Mouse (Mus musculus): ENCODE measurements around the gene Nbea. TPM values are rescaled to one million over a fixed set of nuclear protein-coding genes. Genes with fewer than 3 reads are reported as not detected.

Gene Nbea
- total RNA-seq, 2 experiments from 2014 or later = 221 to 230 TPM

DNA sequence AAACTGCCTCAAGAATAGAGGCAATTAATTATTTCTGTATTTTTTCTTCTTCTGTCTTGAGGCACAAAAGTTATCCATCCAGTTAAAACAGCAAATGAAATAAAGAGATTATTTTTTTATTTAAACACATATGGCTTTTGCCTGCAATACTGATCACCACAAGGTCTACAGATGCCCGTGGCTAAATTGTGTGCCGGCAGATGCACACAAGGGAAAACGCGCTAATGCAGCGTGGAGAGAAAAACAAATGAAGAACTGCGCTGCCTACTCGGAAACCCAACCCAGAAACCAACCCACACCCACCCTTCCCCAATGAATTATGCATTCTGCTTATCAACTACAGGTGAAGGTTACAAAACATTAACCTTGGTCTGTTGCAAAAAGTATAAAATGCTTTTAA, 408.3 kb downstream of the Nbea start:
- Histone ChIP-seq H3K27ac (no peak overlapping the region), H3K4me3 (no peak overlapping the region)
- no peak for TF ChIP-seq CTCF (conservative IDR thresholded peaks at IDR 0.05)
- no peak for DNase-seq (ENCODE audit: low spot score in 2 of 2)

DNA sequence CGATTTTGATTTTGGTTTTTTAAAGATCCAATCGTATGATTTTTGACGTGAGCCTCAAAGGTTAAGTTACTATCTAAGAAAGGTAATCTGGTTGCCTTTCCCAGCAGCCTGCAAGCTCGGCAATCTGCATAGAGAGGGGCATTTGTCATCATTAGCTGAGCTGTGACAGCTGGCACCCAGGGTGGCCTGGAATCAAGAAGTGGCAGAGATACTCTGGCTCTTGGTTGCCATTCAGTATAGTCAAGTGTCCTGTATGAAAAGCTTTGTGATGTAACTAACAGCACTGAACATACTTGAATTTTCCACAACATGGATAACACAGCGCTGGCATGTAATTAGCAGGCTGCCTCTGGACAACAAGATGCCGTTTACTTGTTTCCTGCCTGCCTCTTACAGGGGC, 409.3 kb downstream of the Nbea start:
- H3K27ac ChIP-seq = peak overlapping the region; percentile 28; the same call in 1 of the 2 replicates

DNA sequence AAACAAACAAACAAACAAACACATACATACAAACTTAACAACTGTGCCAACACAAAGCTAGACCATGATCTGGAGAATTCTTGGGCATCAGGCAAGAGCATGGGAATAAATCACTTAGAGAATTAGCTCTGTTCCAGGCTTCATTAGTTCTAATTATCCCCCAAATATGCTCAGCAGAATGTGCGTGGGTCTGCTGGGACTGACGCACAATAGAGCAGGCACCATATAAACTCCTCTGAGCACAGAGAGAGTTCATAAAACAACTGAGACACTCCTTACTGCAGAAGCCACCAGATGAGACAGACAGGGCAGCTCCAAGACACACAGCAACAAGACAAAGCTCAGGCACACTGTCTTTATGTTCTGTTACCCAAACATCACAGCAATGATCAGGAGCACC, 414.2 kb downstream of the Nbea start:
- DNase-seq (ENCODE audit: low spot score in 2 of 2) = peak; percentile 51 to 74
- Histone ChIP-seq H3K4me3 (no peak overlapping the region), H3K27ac (no peak overlapping the region)
- TF ChIP-seq CTCF (conservative IDR thresholded peaks at IDR 0.05) = no peak

More for the DNA sequence above, 409.3 kb downstream of the Nbea start:
- no peak for TF ChIP-seq CTCF (conservative IDR thresholded peaks at IDR 0.05)
- H3K4me3 ChIP-seq = no peak overlapping the region
- DNase-seq (ENCODE audit: low spot score in 2 of 2) = no peak

DNA sequence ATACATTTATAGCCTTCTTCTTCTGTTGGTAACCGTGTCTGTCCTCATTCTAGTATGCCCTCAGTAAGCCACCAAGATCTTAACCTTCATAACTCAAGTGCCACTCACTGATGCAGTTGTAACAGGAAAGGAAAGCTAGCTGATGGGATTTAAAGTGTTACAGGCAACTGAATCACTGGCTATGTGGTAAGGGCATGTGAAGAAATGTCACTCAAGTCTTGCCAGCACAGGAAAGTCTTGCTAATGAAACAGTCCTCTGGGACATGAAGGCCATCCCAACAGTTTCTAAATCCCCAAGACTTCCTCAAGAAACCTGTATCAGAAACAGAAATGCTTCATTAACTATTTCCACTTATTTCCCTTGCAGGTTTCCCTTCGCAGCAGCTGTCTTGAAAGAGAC, 414.8 kb downstream of the Nbea start:
- Histone ChIP-seq H3K4me3 (no peak overlapping the region), H3K27ac (no peak overlapping the region)
- no peak for TF ChIP-seq CTCF (conservative IDR thresholded peaks at IDR 0.05)
- no peak for DNase-seq (ENCODE audit: low spot score in 2 of 2)

DNA sequence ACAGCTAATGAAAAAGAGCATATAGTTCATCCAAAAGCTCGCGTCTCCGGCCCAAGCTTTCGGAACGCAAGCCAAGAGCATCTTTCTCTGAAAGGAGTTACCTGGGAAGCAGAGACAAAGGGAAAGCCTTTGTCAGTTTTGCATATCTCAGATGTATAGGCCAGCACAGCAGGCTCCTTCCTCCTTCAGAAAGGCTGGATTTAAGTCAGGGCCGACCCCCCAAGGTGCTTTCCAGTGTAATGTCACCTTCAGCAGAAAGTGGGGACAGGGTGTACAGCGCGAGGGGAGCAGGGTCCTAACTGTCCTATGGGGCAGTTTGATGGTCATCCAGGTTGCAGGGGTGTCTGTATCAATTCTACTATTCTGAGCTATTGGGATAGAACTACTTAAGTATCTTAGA, 419.9 kb downstream of the Nbea start:
- DNase-seq (ENCODE audit: low spot score in 2 of 2) = no peak
- TF ChIP-seq CTCF (conservative IDR thresholded peaks at IDR 0.05) = no peak
- no peak overlapping the region for H3K27ac ChIP-seq

DNA sequence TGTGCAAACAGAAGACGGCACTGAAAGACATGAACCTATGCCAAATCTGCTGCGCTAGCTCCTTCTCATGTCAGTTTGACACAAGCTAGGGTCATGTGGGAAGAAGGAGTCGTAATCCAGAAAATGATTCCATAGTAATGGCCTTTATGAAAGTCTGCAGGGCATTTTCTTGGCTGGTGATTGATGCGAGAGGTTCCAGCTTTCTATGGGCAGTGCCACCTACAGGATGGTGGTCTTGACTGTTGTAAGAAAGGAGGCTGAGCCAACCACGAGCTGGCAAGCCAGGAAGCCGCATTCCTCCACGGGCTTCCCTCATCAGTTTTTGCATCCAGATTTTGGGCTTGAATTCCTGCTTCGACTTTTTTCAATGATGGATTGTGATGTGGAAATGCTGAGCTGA, 425.2 kb downstream of the Nbea start:
- no peak overlapping the region for H3K4me3 ChIP-seq
- peak; percentile 54 for TF ChIP-seq CTCF (conservative IDR thresholded peaks at IDR 0.05)
- peak overlapping the region; percentile 28; the same call in 1 of the 2 replicates for H3K27ac ChIP-seq
- no peak for DNase-seq (ENCODE audit: low spot score in 2 of 2)

More for the DNA sequence above, 419.9 kb downstream of the Nbea start:
- no peak overlapping the region for H3K4me3 ChIP-seq

DNA sequence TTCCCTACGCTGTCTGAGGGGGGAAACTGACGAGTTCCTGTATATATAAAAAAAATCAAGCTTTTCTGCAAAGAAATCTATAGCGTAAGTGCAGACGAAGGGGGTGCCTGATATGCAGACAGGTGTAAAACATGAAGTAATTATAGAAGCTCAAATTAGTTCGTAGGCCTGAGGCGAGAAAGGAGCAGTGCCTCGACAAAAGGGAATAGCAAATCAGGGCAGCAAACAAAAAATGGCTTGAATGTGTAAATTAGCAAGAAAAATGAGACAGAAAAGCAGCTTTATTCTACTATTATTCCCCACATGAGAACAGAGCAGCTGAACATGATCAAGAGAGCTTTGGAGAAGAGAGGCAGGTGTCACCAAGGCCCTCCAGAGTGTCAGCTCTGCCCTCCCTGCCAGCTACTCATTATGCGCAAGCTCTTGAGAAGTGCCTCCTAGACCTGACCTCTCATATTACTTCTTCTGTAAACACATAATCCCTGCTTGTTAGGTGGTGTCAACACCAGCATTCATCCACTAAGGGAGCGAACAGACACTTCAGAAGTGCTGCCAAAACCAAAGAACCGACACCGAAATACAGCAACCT, 426.8 kb downstream of the Nbea start:
- no peak for DNase-seq (ENCODE audit: low spot score in 2 of 2)
- Histone ChIP-seq H3K27ac (peak overlapping the region; percentile 64), H3K4me3 (no peak overlapping the region)
- no peak for TF ChIP-seq CTCF (conservative IDR thresholded peaks at IDR 0.05)

DNA sequence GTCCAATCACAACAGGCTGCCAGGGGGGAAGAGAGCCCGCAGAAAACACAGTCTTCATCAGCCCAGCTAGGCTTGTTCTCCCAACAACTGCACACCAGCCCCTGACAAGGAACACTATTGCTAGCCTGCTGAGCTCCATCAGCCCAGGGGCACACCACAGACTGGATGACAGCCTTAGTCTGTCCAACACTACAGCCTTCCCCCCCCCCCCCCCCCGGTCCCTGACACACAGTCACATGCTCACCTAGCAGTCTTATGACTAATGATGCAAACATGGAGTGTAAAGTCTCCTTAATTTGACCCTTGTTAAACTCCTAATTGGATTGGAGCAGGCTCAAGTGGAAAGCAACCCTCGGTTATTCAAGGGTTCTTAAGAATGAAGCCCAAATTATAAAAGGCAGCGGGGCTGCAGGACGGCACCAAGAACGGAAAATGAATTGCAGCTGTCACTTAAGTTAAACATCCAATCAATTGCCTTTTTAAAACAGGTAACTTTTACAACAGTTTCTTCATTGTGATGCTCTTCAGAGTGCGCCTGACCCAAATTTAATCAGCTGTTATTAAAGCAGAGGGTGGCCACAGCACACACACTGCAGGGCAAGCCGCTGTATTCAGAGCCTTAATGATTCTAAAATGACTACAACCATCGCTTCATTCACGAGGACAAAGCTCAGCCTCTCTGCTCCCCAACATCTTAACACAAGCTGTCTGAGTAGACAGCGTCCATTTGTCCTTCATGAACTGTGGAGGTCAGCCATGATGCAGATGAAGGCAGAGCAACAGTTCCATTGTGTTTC, 427.5 kb downstream of the Nbea start:
- peak overlapping the region; percentile 64 for H3K27ac ChIP-seq

DNA sequence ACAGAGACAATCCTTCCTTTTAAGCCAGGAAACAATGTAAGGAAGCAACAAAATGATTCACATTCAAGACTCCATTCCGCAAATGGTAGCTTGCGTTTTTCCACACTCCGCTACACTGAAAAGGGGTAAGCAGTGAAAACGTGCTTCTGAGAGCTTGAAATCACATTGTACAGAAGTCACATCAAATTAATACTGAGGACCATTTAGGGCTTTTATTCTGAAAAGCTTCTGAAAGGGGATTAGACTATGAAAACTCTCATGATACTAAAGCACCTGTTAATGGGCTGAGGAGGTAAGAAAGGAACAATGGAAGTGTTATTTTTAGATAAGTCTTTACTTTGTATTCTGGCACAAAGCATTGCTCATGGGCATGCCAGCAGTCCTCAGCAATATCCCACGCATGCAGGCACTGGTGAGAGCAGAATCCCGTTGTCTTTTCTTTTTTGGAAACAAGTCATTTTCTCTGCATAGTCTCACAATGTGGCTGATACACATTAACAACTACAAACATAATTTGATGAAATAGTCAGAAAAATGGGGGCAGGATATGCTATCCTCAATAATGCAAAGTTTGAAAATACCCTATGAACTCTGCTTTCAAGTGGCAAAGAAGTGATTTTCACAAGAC, 428.4 kb downstream of the Nbea start:
- Histone ChIP-seq H3K27ac (peak overlapping the region; percentile 64), H3K4me3 (no peak overlapping the region)
- DNase-seq (ENCODE audit: low spot score in 2 of 2) = peak in 1 of 2 experiments; percentile 46
- no peak for TF ChIP-seq CTCF (conservative IDR thresholded peaks at IDR 0.05)

More for the DNA sequence above, 427.5 kb downstream of the Nbea start:
- no peak for TF ChIP-seq CTCF (conservative IDR thresholded peaks at IDR 0.05)
- no peak overlapping the region for H3K4me3 ChIP-seq
- DNase-seq (ENCODE audit: low spot score in 2 of 2) = no peak

DNA sequence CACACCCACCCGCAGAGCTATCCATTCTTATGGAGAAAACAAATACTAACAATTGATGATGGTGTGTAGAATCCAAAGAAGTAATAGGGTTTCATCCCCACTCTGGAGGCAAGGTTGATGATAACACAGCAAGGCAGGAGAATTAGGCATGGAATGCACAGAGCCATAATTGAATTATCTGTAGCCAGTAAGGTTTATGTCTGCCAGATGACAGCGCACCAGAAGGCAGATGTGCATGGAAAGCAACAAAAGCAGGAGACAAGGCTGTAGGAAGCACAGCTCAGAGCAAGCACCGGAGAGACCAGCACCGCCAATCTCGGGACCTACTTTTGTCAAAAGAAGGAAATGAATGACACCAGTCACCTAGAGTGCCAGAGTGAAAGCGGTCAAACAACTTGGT, 429.6 kb downstream of the Nbea start:
- H3K27ac ChIP-seq = no peak overlapping the region

DNA sequence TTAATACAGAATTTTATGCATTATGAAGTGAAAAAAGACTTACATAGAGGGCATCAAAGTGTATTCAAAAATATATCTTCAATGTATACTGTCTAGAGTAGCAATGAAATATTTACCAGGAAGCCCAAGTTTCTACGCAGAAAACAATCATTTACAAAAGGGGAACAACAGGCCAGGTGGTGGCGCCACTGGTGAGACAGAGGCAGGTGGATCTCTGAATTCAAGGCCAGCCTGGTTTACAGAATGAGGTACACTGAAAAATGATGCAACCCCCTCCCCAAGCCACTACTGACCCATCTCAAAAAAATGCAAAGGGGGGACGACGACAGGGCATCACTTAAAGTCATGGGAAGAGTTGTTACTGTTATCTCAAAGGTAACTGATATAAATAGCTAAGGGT, 430.9 kb downstream of the Nbea start:
- H3K27ac ChIP-seq = no peak overlapping the region
- H3K4me3 ChIP-seq = no peak overlapping the region
- no peak for DNase-seq (ENCODE audit: low spot score in 2 of 2)
- TF ChIP-seq CTCF (conservative IDR thresholded peaks at IDR 0.05) = peak; percentile 34

More for the DNA sequence above, 429.6 kb downstream of the Nbea start:
- no peak for DNase-seq (ENCODE audit: low spot score in 2 of 2)
- no peak overlapping the region for H3K4me3 ChIP-seq
- no peak for TF ChIP-seq CTCF (conservative IDR thresholded peaks at IDR 0.05)

DNA sequence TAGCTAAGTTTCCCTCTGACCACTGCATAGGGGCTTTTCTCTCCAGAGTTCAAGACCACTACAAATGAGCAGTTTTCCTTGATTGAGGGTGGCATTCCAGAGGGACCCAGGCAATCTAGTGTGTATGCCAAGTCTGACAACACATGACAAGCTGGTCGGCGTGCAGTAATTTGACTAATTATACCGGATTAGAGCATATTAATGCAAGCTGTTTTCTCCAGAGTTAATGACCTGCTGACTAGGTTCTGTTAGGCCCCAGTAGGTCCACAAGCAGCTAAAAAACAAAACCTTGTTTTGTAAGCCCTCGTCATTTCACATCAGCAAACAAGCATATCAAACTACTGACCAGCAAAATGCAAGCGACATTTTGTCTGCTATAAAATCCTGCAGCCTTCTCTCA, 432.1 kb downstream of the Nbea start:
- no peak for TF ChIP-seq CTCF (conservative IDR thresholded peaks at IDR 0.05)
- no peak overlapping the region for H3K4me3 ChIP-seq
- no peak for DNase-seq (ENCODE audit: low spot score in 2 of 2)
- H3K27ac ChIP-seq = peak overlapping the region; percentile 59

DNA sequence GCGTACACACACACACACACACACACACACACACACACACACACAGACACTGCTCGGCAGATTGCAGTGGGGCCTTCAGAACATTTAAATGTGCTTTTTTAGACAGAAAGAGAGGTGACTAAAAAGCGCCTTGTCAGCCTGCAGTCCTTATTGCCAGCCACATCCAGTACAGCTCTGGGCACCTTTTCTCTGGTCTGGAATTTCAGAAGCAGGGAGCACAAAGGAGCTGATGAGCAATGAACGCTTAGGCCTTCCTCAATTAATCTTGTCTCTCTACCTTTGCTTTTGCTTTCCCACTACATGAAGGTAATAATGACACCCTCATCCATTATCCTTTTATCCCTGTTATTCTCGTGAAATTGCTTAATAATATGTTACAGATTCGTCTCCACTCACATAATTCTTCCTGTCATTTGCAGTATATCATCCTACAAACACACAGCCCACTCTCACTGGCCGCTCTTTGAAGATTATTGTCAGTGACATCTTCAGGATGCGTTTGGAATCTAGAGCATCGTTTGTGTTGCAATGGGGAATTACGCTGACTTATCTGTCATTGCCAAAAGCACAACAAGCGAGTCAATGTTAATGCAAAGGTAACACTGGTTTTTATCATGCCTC, 432.9 kb downstream of the Nbea start:
- Histone ChIP-seq H3K4me3 (no peak overlapping the region), H3K27ac (peak overlapping the region; percentile 59)
- TF ChIP-seq CTCF (conservative IDR thresholded peaks at IDR 0.05) = no peak
- DNase-seq (ENCODE audit: low spot score in 2 of 2) = no peak

Measured in layer of hippocampus, adult 2 months (tissue).